Mouse (Mus musculus): ENCODE data around the gene Pom121l2.

The Pom121l2 gene

DNA sequence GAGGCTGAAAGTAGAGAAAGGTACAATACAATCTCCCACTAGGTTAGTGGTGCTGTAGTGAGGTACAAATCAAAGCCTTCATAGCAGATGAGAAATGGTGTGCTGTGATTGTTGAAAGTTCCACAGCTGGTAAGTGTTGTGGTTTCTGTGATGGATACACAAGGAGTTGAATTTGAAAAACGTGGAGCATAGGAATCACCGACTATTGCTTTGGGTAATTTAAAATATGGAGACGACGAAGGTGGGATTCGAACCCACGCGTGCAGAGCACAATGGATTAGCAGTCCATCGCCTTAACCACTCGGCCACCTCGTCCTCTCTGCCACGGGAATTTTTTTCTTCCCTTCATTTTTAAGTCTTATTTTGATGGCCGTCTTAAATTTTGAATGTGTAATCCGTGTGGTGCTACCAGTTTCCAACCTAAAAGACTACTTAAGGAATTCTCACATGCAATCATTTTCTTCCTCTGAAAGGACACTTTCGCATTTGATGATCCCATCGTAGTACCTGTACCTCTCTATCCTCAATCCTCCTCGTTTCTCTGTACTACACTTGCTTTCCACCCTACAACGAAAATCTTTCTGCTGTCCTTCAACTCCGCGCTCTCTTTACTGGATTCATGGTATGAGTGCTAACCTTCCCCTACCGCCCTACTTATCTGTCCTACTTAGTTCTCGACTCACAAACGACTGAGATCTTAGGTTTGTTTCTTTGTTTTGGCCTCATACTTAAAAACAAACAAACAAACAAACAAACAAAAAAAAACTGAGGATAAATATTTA is 13.2 kb downstream of the Pom121l2 start:
- in situ Hi-C loops (cut with MboI, MseI) = no loop called here

DNA sequence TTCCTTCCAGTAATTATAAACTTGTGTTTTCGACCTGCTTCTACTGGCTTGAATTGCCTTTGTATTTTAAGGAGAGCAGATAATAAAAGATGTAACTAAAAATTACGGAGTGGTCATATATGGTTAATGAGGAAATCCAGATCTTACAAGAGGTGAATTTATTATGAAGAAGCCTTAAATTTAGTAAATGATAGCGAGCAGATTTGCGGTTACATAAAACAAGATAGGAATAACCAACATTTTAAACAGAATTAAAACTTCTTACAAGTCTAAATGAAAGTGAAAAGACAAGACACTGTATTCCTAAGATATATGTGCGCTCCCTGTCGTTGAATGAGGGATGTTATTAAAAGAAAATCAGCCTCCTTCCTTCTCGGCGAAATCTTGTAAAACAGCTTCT is 13.9 kb downstream of the Pom121l2 start:
- in situ Hi-C loops (cut with MboI, MseI) = no loop called here

GRCm38 (mm10) chr13:21995331-21995914 is 14.4 kb downstream of the Pom121l2 start:
- in situ Hi-C loops (cut with MboI, MseI) = no loop called here

DNA sequence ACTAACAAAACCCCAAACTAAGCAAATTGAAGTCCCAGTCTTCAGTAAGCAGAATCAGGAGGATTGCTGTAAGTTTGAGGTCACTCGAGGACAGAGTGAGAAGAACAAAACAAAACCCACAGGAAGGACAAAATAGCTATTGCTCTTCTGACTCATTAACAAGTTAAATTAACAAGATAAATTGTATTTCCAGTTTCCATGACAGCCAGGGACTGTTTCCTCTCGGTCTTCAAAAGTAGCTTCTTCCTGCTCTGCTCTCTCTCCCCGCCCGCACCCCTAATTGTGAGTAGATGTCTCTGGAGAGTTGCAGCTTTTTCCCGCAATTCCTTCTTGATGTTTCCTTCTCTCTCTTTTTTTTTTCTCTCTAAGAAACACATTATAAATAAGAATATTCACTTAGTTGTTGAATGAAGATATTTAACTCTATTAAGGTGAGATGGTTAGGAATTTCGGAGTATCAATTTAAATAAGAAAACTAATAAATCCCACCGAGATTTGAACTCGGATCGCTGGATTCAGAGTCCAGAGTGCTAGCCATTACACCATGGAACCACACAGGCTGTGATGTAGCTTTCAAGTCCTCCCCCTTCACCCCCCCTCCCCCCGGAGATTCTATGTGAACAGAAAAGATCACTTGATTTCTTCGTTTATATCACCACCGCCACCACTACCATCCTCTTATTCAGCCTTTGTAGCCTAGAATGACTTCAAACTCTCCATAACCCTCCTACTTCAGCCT is 15.3 kb downstream of the Pom121l2 start:
- in situ Hi-C loops (cut with MboI, MseI) = no loop called here

DNA sequence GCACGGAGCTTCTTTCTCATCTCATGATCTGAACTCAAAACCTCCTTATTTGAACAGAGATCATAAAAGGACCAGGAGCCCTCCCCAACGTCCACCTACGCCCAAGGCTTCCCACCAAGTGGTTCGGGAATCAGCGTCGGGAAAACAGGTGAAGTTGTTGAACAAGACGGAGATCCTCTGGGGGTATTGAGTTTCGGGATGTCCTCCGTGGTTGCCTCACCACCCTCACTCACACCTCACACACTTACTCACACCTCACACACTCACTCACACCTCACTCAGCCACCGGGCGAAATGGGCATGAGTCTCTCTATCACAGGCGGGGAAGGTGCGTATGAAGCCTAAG is 15.8 kb downstream of the Pom121l2 start:
- in situ Hi-C loops (cut with MboI, MseI) = no loop called here

- in situ Hi-C loops (cut with MboI, MseI) = no loop called here
Measured at GRCm38 (mm10) chr13:21997201-21997820, 16.3 kb downstream of the Pom121l2 start.

- in situ Hi-C loops (cut with MboI, MseI) = no loop called here
Measured at GRCm38 (mm10) chr13:21997821-21998220, 16.8 kb downstream of the Pom121l2 start.

GRCm38 (mm10) chr13:21998412-21998811 is 17.4 kb downstream of the Pom121l2 start:
- in situ Hi-C loops (cut with MboI, MseI) = no loop called here

- in situ Hi-C loops (cut with MboI, MseI) = no loop called here
Measured at GRCm38 (mm10) chr13:21999147-21999546, 18.2 kb downstream of the Pom121l2 start.

DNA sequence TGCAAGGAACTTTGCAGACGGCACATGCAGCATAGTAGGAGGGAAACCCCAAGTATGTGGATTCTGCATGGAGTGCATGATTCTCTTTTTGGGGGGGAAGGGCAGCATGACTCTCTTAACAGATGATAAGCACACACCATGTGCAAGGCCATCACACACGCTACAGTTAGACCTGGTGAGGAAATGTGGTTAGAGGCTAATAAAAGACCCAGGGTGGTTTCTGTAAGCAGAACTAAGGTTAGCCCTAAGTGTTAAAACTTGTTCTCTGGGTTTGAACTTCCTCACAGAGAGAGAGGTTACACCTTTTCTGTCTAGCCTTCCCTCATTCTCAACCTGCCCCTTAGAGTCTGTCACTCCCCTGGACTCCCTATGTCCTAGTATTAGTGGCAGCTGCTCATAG is 20.4 kb downstream of the Pom121l2 start:
- in situ Hi-C loops (cut with MboI, MseI) = loop anchor here (5.0 kb wide), 1 partner anchor 1909 kb away; the partner anchor contains the start of gene Elmo1

GRCm38 (mm10) chr13:22001823-22002222 is 20.8 kb downstream of the Pom121l2 start:
- in situ Hi-C loops (cut with MboI, MseI) = loop anchor here (5.0 kb wide), 1 partner anchor 1910 kb away; the partner anchor contains the start of gene Elmo1

GRCm38 (mm10) chr13:22005605-22006333 is 24.8 kb downstream of the Pom121l2 start:
- in situ Hi-C loops (cut with MboI, MseI) = no loop called here

GRCm38 (mm10) chr13:22006334-22007120 is 25.5 kb downstream of the Pom121l2 start:
- in situ Hi-C loops (cut with MboI, MseI) = no loop called here

GRCm38 (mm10) chr13:22007121-22007510 is 26.1 kb downstream of the Pom121l2 start:
- in situ Hi-C loops (cut with MboI, MseI) = no loop called here

DNA sequence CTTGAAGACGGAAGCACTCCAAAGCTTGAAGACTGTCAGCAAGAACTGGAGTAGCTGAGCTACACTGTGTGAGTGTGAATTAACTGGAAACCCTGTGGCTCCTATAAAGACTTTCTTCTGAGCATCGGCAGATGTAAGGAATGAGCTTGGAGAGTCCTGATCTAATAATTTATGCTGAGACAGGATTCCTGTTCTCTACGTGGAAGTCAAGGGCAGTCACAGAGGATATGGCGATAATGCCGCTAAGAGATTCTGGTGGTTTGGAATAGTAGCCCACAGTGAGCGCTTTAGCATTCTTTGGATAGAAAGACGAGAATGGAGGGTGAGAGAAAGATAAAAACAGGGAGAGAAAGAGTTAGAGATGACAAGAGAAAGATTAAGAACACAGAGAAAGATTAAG is 26.9 kb downstream of the Pom121l2 start:
- in situ Hi-C loops (cut with MboI, MseI) = no loop called here

- in situ Hi-C loops (cut with MboI, MseI) = no loop called here
Measured at GRCm38 (mm10) chr13:22008707-22009106, 27.7 kb downstream of the Pom121l2 start.

GRCm38 (mm10) chr13:22009642-22010041 is 28.6 kb downstream of the Pom121l2 start, which contains the start of gene Prss16:
Gene Prss16 (minus strand): TSS chr13:22009742.
- in situ Hi-C loops (cut with MboI, MseI) = no loop called here

DNA sequence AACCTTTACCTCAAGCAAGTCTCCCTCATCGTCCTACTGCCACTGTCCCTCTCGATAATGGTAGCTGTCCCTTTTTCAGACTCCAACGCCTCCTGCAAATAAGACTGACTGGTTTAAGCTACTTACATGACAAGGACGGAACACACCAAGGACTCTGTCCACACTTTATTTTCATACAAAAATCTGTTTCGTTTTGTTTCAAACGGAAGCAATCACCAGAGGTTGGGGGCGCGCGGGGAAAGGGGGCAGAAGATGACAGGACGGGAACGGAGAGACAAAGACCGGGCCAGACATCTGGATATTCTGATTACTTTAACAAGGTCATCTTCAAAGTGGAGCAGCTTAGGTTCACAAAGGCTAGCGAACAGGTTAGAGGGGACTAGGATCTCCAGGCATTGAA is 32.7 kb downstream of the Pom121l2 start:
- in situ Hi-C loops (cut with MboI, MseI) = no loop called here

DNA sequence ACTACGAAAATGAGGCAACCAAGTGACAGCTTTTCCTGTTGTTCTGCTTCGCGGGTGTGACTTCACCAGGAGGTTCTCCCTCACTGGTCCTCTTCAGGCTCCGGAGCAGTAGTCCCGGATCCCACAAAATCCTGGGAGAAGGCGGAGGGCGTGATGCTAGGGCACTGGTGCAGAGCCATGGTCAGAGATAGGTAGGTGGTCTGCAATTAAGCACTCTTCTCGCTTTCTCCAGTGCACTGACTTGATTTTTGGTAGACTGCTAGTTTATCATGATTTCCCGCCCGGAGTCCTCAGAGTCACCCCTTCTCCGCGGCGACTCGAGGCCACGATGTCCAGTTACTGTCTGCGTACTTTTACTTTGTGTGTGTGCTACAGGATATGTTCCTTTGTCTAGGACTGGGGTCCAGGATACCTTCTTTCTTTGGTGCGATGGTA is 33.4 kb downstream of the Pom121l2 start:
- in situ Hi-C loops (cut with MboI, MseI) = no loop called here

Measured in T-helper 1 cell (primary cell).